Mouse (Mus musculus) spleen, adult 12 weeks (tissue): ENCODE measurements around the gene Map3k20.

ENCODE experiments used
- DNase-seq: peaks from one replicate; pipeline ENCODE4 v3.0.0; 2022; ENCODE audit warnings: low spot score

Gene Map3k20

DNA sequence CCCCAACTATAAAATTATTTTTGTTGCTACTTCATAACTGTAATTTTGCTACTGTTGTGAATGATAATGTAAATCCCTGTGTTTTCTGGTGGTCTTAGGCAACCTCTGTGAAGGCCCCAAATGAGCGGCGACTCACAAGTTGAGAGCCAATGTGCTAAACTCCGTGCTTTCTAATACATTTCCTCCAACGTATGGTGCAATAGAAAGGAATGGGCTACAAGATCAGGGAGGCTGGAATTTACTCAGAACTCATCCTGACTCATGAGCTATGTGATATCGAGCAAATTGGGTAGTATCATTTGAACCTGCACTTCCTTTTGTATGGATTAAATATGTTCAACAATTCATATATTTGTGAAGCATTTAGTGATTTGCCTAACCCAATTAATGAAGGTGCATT lies 4.9 kb upstream of the Map3k20 start:
- no peak for DNase-seq

DNA sequence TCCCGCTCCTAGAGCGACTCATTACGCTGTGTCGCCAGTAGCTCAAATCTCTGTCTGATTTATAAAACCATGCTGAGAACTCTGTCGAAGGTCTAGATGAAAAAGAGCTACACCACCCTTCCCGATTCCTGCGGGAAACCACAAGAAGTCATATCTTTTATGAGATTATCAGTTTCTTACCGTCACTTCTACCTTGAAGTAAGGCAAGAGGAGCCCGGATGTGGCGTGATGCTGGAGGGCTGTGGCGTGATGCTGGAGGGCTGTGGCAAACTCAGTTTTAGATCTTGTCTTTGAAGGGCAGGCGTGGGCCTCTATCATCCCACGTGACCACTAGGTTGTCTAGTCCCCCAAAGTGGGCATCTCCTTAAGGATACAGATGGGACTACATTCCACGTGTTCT lies 3.5 kb upstream of the Map3k20 start:
- no peak for DNase-seq

DNA sequence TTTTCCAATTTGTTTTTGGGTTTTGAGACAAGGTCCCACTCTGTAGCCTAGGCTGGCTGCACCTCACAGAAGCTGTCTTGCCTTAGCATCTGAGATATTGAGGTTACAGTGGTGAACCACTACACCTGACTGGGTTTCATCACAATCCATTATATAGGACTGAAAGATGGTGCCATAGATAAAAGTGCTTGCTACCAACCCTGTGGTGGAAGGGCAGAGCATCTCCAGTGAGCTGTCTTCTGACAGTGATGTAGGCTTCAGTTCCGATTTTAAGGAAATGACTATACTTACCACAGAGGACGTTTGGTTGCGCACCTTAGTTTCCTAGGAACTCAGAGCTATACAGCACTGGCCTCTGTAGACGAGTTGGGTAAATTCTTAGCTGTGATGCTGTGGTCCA lies 2.7 kb upstream of the Map3k20 start:
- DNase-seq: no peak

DNA sequence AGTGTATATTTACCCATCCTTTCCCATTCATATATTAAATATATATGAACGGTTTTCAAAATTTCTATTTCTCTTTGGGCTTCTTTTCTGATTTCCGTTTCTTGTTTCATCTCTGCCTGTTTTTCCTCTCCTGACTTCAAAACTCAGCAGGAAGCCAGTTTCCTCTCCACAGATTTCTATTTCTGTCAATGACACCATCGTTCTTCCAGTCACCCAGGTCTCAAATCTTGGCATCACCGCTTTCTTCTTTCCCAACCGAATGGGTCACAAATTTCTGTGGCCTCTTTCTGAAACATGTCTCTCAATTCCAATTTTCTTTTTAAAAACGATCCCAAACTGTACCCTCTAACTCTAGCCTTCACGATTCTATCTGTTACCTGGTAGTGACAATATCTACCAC lies 748 bp upstream of the Map3k20 start:
- DNase-seq: no peak

DNA sequence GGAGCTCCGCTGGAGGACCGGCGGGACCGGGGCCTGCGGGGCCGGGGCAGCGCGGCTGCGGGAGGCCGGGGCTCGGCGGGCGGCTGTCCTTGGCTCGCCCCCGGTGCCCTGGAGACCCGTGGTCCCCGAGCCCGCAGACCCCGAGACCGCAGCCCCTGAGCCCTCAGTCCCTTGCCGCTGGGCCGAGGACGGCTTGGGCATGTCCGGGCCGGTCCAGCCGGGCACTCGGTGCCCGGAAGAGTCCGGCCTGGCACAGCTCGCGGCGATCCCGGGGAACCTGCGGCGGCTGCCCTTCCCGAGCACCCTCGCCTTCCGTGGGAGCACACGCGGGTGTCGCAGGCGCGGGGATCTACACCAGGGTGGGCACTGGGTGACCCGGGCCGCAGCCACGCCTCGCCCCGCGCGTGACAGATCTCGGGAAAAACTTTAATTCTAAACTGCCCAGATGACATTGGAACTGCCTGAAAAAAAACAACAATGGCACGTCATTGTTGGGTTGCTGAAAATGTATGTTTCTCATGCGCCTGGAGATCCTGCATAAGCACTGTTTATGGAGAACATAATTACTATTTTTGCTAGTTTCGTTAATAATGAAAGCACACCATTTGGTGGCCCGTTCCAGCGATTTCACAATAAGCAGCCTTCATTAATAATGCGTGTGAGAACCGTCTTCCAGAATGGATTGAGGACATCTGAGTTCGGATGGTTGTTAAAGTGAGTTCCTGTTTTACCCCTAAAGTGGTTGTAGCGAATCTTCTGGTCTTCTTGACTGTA lies 638 bp downstream of the Map3k20 start:
- DNase-seq: peak; percentile 41

DNA sequence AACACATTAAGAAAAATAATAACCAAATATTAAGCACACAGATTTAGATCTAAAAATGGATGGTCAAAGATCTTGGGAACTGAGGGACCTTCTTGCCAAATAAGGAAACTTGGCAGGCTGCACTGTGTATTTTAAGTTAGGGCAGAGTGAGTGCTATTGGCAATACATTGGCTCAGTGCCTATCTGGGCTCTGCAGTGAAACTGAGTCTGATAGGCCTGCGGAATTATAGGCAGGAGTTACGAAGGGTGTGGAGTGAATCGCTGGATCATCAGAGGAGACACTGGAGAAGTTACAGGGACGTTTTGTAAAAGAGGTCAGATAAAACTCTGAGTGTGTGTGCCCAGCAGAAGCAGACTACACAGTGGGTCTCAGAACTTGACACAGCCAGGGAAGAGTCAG lies 1.7 kb downstream of the Map3k20 start:
- DNase-seq: peak; percentile 66

DNA sequence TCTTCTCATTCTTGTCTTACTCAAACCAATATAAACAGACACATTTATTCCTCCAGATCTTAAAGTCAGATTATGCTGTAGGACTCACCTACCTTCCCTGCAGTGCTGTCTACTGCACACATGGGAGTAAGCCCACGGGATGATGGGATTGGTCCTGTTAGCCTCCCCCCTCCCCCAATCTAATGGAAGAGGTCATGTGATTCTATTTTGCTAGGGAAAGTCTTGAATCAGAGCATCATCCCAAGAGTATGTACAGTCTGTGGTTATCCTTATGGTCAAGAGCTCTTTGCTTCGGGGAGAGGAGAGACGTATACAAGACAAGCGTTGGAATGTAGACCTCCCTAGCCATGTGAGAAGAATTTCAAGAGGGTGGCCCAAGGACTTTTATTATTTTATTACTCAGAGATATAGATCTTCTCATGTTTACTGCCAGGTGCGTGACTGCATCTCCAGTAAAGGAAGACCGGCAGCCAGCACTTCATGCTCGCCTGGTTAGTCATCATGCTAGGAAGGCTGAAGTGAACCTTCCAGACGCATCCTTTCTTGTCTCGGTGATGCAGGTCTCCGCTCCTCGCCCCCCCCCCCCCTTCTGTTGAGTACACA lies 3.6 kb downstream of the Map3k20 start:
- no peak for DNase-seq

DNA sequence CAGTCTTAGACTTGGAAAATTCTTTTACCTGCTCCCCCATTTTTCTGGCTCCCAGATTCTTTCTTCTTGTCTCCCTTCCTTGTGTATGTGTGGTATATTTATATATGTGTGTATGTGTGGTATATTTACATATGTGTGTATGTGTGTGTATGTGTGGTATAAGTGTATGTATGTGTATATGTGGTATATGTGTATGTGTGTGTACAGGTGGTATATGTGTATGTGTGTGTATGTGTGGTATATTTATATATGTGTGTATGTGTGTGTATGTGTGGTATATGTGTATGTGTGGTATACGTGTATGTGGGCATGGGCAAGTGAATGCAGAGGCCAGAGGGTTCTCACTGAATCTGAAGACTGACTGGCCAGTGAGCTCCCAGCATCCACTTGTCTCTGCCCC lies 5.7 kb downstream of the Map3k20 start:
- DNase-seq: no peak

DNA sequence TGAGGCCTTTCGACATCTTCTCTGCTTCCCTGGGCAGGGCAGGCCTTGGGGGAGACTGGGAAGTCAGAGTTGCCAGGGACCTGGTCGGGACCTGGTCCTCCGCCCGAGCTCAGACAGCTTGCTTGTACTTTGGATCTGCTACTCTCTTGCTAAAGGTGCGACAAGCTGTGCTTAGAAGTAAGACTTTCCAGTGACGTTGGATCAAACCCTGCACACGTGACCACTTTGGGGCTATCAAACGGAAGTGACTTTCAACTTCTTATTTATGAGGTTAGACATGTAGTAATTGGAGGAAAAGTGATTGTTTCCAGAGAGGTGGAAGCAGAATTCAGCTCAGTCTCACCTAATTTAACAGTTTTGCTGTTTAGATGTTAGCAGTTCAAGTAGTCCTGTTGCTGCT lies 7.1 kb downstream of the Map3k20 start:
- DNase-seq: no peak

DNA sequence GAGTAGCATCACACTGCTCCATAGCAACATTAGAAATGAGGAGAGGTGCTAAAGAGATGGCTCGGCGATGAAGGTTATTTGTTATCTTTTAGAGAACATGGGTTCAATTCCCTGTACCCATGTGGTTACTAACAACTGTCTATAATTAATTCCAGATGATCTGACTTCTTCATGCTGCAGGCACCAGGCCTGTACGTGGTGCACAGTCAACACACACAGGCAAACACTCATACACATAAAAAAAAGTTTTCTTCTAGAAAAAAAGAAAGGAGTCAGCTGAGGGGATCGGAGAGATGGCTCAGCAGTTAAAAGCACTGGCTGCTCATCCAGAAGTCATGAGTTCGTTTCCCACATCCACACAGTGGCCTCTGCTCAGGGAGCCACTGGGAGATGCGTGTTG lies 9.6 kb downstream of the Map3k20 start:
- no peak for DNase-seq

DNA sequence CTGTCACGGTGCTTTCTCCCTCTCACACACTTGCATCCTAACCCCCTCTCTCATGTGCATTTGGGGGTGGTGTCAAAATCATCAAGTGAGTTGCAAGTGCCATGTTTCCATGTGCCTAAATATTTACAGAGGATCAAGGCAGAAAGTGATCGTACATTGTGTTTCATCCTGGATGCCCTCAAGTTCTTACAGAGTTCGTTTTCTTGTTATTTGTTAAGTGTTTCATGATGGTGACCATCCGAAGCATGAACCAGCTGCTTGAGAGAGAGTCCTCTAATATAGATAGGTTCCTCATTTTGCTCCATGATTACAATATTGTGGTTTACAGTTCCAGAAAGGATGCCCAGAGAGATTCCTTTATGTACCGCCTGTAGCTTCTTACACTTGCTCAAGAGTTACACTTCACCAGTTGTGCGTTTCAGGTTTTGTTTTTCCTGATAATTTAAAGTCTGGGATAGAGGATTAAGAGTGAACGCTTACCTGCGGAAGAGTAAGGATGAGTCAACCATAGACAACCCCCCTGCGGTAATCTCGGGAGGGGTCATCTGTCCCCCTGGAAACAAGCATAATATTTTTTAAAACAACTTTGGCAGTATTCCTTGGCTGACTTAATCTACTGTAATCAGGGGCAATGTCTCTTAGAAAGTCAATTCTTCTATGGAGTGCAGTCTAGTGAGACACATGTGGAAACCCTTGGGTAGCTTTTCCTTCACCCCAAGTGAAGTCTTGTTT lies 11.7 kb downstream of the Map3k20 start:
- no peak for DNase-seq

DNA sequence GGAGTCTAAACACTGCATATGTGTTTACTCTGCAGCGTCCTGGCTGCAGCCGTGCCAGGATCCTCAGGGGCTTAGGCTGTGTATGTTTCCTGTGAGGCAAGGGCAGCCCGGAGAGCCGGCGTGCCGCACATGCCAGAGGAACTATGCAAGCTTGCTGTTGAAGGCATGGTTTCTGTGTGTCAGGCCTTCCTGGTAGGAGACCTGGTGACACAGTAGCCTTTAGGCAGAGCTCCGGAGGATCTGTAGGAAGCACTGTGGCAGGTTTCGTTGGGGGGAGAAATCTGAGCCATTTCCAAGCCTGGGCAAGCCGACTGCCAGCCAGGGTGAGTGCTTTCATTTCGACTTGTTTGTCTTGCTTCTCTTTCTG lies 12.3 kb downstream of the Map3k20 start:
- DNase-seq: no peak

DNA sequence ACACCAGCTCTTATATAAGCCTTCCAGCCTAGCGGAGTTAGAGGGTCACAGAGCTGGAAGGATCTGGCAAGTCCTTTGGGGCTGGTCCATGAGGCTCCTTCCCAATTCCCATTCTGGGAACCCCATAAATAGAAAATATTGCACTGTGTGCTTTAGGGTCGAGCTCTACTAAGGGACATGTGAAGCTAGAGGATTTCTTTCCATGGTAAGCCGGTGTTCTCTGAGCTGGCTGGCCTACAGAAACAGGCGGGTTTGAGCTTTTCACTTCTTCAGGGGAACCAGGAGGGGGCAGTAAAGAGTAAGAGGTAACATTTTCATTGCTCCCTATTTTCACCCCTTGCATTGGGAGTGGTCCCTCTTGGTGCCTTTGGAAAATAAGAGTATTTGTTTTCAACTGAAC lies 13.0 kb downstream of the Map3k20 start:
- DNase-seq: no peak

DNA sequence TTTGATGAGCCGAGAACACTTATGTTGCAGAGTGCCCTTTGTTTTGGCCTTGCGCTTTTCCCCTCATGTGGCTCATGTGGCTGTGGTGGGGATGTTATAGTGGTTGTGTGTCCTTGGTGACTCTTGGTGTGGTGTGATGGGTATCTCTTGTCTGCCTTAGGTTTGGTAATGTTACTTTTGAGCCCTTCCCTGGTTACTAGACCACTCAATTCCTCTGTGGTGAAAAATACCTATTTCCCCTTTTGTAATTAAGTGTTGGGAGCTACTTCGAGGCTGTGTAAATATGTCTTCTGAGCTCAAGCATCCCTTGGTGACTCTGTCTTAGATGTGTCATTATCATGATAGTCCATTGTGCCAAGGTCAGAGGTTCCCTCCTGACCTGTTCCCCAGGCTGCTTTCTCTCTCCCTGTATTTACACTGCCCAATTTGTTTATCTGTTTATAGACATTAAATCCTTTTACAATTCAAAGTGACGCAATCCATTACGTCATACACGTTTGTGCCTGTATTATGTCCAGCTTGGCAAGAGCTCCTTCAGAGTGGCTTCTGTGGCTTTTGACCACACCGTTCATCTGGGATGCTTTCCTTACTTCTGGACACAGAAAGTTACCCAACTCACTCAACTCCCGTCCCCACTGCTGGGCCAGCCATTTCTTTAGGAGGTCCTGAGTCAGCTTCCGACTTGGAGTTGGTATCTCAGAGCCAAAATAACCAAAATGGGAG lies 15.9 kb downstream of the Map3k20 start:
- no peak for DNase-seq

DNA sequence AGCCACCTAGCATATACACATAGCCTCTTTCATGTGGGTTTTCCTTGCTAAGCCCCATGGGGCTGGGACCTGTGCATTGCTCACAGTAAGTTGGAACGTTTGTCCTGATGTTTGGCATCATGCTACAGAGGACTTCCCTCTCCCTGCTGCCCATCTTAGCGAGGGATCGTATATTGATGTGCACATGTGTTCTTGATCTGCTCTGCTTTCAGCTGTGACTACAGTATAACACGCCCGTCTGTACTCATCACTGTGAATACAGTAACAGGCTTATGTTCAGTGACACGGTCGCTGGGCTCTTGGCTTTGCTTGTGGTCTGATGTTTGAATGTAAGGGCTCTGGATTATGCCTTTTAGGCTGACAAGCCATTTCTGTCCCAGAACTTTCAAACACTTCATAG lies 20.3 kb downstream of the Map3k20 start:
- DNase-seq: no peak

DNA sequence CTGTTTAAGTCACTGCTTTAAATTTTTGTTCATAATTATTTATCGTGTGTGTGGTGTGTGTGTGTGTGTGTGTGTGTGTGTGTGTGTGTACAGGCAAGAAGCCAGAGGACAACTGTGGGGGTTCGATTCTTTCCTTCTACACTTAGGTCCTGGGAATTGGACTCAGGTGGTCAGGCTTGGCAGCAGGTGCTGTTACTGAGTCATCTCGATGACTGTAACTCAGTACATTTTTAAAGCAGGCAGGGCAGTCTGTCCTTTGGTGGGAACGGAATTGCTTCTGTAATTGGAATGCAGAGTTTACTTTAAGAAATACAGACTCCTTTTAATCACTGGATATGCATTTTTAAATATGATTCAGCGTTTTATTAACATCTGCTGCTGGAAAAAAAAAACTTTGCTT lies 22.9 kb downstream of the Map3k20 start:
- DNase-seq: no peak

DNA sequence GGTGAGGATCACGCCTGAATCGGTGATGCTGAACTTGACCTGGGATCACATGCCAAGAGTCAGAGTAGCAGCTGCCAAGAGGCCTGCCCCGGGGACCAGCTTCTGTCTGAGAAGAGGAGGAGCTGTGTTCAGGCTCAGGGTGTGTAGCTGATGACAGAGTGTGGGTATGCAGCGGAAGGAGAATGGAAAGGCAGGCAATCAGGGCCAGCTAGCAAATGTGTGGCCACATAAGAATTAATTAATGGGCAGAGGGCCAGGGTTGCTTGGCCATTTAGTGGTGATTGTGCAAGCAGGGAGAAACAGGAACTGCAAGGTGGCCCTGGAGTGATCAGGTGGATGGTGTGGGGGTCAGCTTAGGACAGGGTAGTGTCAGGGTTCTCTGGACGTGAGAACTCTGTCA lies 23.5 kb downstream of the Map3k20 start:
- no peak for DNase-seq

DNA sequence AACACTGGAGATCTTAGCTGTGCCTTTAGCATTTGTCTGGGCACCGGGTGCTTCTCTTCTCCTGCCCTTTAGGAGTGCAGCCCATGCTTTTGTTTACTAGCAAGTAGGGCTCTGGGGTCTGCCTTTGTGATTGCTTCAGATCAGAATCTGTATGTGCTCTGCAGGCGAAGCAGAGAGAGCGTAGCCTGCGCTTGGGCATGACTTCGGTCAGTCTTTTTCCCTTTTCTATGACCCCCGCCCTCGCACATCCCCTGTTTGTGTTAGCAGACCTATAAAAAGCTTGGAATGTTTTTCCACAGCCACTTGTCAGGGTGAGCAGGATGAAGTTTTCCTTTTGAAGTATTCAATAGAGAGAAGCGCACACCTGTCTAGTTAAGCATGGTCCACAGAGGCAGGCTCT lies 26.0 kb downstream of the Map3k20 start:
- no peak for DNase-seq

DNA sequence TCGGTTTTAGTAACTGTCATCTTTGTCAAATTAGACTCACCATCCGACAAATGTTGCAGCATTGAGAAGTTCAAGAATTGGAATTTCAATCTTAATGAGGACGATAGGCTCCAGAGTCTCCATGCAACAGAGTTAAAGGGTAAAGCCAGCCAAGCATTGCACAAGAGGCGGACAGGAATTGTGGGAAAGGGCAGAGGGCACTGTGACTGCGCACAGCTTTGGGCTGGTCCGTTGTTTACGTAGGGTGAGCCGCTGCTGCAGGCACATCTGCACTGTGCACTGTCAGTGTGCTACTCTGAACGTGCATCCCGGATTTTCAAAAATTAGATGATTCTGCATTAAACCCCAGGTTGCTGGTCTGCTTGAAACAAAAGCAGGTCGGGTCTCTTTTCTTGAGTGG lies 27.9 kb downstream of the Map3k20 start:
- no peak for DNase-seq

DNA sequence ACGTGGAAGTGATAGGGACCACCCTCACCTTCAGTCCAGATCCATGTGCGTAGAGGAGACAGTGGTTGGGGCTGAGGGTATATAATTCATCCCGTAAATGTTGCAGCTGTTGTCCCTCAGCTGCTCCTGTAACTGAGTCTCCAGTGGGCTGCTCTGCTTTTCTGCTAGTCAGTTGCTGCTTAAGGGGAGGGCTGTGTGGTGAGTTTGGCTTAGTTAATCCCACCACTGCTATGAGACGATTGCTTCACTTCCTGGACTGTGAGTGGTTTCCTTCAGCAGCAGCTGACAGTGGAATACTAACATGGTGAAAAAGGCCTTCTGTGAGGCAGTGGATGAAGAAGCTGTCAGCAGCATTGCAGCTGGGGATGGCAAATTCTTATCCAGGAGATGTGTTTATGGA lies 33.0 kb downstream of the Map3k20 start:
- DNase-seq: no peak

DNA sequence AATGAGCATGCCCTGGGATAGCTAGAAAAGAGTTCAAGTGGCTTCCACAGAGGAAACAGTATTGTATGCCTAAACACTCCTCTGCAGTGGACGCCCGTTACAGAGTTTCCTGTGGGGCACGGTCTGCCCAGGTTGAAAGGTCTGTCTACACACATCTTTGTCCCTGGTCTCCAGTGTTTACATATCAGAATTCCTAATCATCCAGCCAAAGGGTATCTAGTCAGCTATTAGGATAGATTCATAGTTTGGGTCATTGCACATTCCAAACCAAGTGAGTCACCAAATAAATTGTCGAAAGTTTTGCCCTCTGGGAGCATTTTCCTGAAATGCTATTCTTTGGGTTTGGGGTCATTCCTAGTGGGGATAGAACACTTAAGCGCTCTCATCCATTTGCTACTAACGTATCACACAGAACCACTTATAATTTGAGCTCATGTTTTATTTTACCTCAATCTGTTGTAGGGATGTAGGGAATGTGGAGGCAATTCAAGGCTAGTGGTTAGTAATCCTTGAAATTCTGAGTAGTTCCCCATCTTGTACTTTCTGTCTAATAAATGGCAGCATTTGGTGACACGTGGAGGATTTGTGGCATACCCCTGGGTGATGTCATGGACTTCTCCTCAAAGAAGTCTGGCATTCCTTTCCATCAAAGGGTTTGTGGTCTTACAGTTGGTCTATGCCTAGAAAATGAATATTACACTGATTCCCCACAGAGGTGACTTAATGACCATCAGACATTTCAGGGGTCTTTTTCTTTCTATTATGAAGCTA lies 33.8 kb downstream of the Map3k20 start:
- DNase-seq: no peak

DNA sequence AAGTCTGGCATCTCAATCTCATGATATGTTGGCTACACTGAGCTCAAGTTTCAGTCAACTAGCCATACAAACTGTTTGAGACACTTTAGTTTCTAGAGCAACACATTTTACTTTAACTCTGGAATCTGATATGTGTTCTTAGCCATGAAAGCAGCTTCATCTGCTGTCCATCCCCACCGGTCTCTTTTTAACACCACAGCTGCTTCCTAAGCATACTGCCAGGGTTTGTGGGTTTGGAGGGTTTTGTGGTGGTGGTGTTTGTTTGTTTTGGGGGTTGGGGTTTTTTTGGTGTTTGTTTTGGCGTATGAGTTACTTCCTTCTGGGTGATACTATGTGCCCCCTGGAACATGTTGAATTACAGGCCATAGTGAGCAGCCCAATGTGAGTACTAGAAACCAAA lies 35.2 kb downstream of the Map3k20 start:
- no peak for DNase-seq
